Mouse (Mus musculus) bone marrow, adult 2 months (tissue): ENCODE measurements around the gene Rgs3.

Source experiments
- CTCF ChIP-seq: fragments of 200-500 bp; IDR thresholded peaks from 2 replicates; pipeline ENCODE4 v1.5.1; 2011; ENCODE audit warnings: low read length, control low read depth; ENCODE audit not compliant: control insufficient read depth, insufficient read depth
- POLR2A ChIP-seq: fragments of 200-500 bp; IDR thresholded peaks from 2 replicates; pipeline ENCODE4 v1.6.1; 2011; ENCODE audit warnings: low read depth, mild to moderate bottlenecking, control low read depth, low read length, borderline replicate concordance; ENCODE audit not compliant: control insufficient read depth

DNA sequence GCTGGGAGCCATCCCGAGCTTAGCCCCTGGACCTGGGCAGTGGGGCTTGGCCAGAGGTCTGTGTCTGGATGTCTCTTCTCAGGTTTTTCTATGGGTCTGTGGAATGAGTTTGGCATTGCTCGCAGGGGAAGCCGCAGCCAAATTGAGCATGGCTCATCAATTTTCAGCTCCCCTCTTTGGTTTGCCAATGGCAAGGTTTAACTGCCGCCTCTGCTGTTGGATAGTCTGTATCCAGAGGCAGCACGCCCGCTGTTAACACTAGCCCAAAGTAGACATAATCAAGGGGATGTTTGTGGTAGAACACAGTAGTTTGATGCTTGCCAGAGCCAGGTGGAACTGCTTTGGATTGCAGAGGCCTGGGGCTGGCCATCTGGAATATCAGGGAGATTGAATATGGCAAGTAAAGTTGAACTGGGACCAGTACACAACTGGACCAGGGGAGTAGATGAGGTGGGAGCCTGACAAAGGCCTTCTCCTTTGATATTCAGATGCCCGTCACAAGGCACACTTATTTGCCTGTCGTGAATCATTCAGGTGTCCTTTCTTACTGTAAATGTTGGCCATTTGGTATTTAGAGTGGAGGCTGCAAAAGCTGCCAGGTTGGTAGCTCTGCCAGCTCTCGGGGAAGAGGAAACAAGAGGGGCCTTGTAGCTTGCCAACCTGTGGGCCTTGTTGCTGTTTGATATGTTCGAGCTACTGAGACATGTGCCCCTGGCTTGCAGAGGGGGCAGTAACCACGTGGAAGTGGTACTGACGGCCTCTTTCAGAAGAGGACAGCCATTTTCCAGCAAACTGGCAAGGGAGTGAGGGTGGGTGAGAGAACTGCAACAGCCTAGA lies 93.5 kb downstream of the Rgs3 start:
- no peak for TF ChIP-seq CTCF
- TF ChIP-seq POLR2A = no peak
